Mouse (Mus musculus): Measurements from ENCODE around the gene Apoa4. TPM values are rescaled to one million over a fixed set of nuclear protein-coding genes. Genes with fewer than 3 reads are reported as not detected.

Apoa4 gene
- polyA plus RNA-seq, 1 experiment from 2014 or later, result not detected

GRCm38 (mm10) chr9:46206834-46207500 is 33.5 kb upstream of the Apoa4 start:
- ATAC-seq, result no peak
- no peaks in the 10 kb centered on the region for H3K27me3 ChIP-seq (replicated peaks; ENCODE audit: control insufficient read depth, insufficient read depth, low read length)
- peaks cover 55% of the 10 kb centered on the region for H3K36me3 ChIP-seq (ENCODE audit: control insufficient read depth, insufficient read depth, low read length)
- no peaks in the 10 kb centered on the region for H3K9me3 ChIP-seq (replicated peaks; ENCODE audit: control insufficient read depth, low read length)
- no peak overlapping the region for H3K4me2 ChIP-seq (ENCODE audit: low read length)
- H3K4me1 ChIP-seq (ENCODE audit: control insufficient read depth, insufficient read depth, low read length), result no peaks in the 10 kb centered on the region
- WGBS, result 89% methylated on average over 10 of the region's 10 CpGs
- no peak overlapping the region for H3K9ac ChIP-seq (ENCODE audit: low read length)
- H3K27ac ChIP-seq (ENCODE audit: low read depth, low read length), result no peak overlapping the region
- no peak overlapping the region for H3K4me3 ChIP-seq (ENCODE audit: low read depth, low read length)
- no peak for DNase-seq (ENCODE audit: low spot score)

- no peaks in the 10 kb centered on the region for H3K4me1 ChIP-seq (ENCODE audit: control insufficient read depth, insufficient read depth, low read length)
- no peak overlapping the region for H3K4me2 ChIP-seq (ENCODE audit: low read length)
- no peaks in the 10 kb centered on the region for H3K27me3 ChIP-seq (replicated peaks; ENCODE audit: control insufficient read depth, insufficient read depth, low read length)
- no peak overlapping the region for H3K9ac ChIP-seq (ENCODE audit: low read length)
- H3K27ac ChIP-seq (ENCODE audit: low read depth, low read length), result no peak overlapping the region
- WGBS, result 97% methylated on average over 6 of the region's 6 CpGs
- no peaks in the 10 kb centered on the region for H3K9me3 ChIP-seq (replicated peaks; ENCODE audit: control insufficient read depth, low read length)
- no peak overlapping the region for H3K4me3 ChIP-seq (ENCODE audit: low read depth, low read length)
- DNase-seq (ENCODE audit: low spot score) (no peak), ATAC-seq (no peak)
- H3K36me3 ChIP-seq (ENCODE audit: control insufficient read depth, insufficient read depth, low read length), result peaks cover 56% of the 10 kb centered on the region
These were observed 33.0 kb upstream of the Apoa4 start for GRCm38 (mm10) chr9:46207501-46207869.

- Histone ChIP-seq H3K27ac (ENCODE audit: low read depth, low read length) (no peak overlapping the region), H3K4me1 (ENCODE audit: control insufficient read depth, insufficient read depth, low read length) (no peaks in the 10 kb centered on the region), H3K9ac (ENCODE audit: low read length) (no peak overlapping the region), H3K36me3 (ENCODE audit: control insufficient read depth, insufficient read depth, low read length) (peaks cover 64% of the 10 kb centered on the region), H3K4me2 (ENCODE audit: low read length) (no peak overlapping the region), H3K27me3 (replicated peaks; ENCODE audit: control insufficient read depth, insufficient read depth, low read length) (no peaks in the 10 kb centered on the region), H3K9me3 (replicated peaks; ENCODE audit: control insufficient read depth, low read length) (no peaks in the 10 kb centered on the region), H3K4me3 (ENCODE audit: low read depth, low read length) (no peak overlapping the region)
- ATAC-seq (no peak), DNase-seq (ENCODE audit: low spot score) (no peak)
- 91% methylated on average over 13 of the region's 13 CpGs for WGBS
These were observed 32.0 kb upstream of the Apoa4 start for GRCm38 (mm10) chr9:46208401-46208974.

- no peak overlapping the region for H3K4me3 ChIP-seq (ENCODE audit: low read depth, low read length)
- H3K4me1 ChIP-seq (ENCODE audit: control insufficient read depth, insufficient read depth, low read length), result no peaks in the 10 kb centered on the region
- H3K27ac ChIP-seq (ENCODE audit: low read depth, low read length), result no peak overlapping the region
- H3K36me3 ChIP-seq (ENCODE audit: control insufficient read depth, insufficient read depth, low read length), result peaks cover 57% of the 10 kb centered on the region
- no peak overlapping the region for H3K9ac ChIP-seq (ENCODE audit: low read length)
- no peak for DNase-seq (ENCODE audit: low spot score)
- no peaks in the 10 kb centered on the region for H3K9me3 ChIP-seq (replicated peaks; ENCODE audit: control insufficient read depth, low read length)
- no peaks in the 10 kb centered on the region for H3K27me3 ChIP-seq (replicated peaks; ENCODE audit: control insufficient read depth, insufficient read depth, low read length)
- ATAC-seq, result no peak
- 91% methylated on average over 12 of the region's 12 CpGs for WGBS
- no peak overlapping the region for H3K4me2 ChIP-seq (ENCODE audit: low read length)
These were observed 30.0 kb upstream of the Apoa4 start for GRCm38 (mm10) chr9:46210473-46210872.

DNA sequence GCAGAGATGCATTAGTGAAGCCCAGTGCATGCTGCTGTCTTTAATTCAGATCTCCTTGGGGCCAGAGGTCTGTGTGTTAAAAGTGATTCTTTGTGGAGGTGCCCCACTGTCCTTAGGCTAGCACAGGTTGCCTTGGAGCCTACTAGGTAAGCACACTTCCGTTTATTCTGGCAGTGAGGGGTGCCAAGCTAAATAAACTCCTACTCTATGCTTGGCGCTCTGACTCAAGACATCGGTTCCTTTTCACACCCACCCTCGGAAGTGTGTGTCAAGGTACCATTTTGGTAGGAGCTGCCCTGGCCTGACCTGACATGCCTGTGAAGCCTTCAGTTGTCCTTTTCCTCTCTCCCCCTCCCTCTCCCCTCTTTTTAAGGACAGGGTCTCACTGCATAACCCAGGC is 26.2 kb upstream of the Apoa4 start:
- H3K27me3 ChIP-seq (replicated peaks; ENCODE audit: control insufficient read depth, insufficient read depth, low read length), result no peaks in the 10 kb centered on the region
- H3K4me3 ChIP-seq (ENCODE audit: low read depth, low read length), result no peak overlapping the region
- peaks cover 40% of the 10 kb centered on the region for H3K36me3 ChIP-seq (ENCODE audit: control insufficient read depth, insufficient read depth, low read length)
- H3K4me1 ChIP-seq (ENCODE audit: control insufficient read depth, insufficient read depth, low read length), result no peaks in the 10 kb centered on the region
- WGBS, result 89% methylated on average over 4 of the region's 4 CpGs
- H3K9ac ChIP-seq (ENCODE audit: low read length), result no peak overlapping the region
- H3K9me3 ChIP-seq (replicated peaks; ENCODE audit: control insufficient read depth, low read length), result no peaks in the 10 kb centered on the region
- no peak overlapping the region for H3K27ac ChIP-seq (ENCODE audit: low read depth, low read length)
- H3K4me2 ChIP-seq (ENCODE audit: low read length), result no peak overlapping the region
- DNase-seq (ENCODE audit: low spot score) (no peak), ATAC-seq (no peak)

GRCm38 (mm10) chr9:46214946-46215337 is 25.6 kb upstream of the Apoa4 start:
- no peak for DNase-seq (ENCODE audit: low spot score)
- no peak overlapping the region for H3K27ac ChIP-seq (ENCODE audit: low read depth, low read length)
- H3K36me3 ChIP-seq (ENCODE audit: control insufficient read depth, insufficient read depth, low read length), result peaks cover 38% of the 10 kb centered on the region
- H3K9me3 ChIP-seq (replicated peaks; ENCODE audit: control insufficient read depth, low read length), result no peaks in the 10 kb centered on the region
- H3K4me1 ChIP-seq (ENCODE audit: control insufficient read depth, insufficient read depth, low read length), result no peaks in the 10 kb centered on the region
- no peak overlapping the region for H3K9ac ChIP-seq (ENCODE audit: low read length)
- H3K27me3 ChIP-seq (replicated peaks; ENCODE audit: control insufficient read depth, insufficient read depth, low read length), result no peaks in the 10 kb centered on the region
- no peak overlapping the region for H3K4me3 ChIP-seq (ENCODE audit: low read depth, low read length)
- H3K4me2 ChIP-seq (ENCODE audit: low read length), result no peak overlapping the region
- no peak for ATAC-seq
- WGBS, result 95% methylated on average over 10 of the region's 10 CpGs

DNA sequence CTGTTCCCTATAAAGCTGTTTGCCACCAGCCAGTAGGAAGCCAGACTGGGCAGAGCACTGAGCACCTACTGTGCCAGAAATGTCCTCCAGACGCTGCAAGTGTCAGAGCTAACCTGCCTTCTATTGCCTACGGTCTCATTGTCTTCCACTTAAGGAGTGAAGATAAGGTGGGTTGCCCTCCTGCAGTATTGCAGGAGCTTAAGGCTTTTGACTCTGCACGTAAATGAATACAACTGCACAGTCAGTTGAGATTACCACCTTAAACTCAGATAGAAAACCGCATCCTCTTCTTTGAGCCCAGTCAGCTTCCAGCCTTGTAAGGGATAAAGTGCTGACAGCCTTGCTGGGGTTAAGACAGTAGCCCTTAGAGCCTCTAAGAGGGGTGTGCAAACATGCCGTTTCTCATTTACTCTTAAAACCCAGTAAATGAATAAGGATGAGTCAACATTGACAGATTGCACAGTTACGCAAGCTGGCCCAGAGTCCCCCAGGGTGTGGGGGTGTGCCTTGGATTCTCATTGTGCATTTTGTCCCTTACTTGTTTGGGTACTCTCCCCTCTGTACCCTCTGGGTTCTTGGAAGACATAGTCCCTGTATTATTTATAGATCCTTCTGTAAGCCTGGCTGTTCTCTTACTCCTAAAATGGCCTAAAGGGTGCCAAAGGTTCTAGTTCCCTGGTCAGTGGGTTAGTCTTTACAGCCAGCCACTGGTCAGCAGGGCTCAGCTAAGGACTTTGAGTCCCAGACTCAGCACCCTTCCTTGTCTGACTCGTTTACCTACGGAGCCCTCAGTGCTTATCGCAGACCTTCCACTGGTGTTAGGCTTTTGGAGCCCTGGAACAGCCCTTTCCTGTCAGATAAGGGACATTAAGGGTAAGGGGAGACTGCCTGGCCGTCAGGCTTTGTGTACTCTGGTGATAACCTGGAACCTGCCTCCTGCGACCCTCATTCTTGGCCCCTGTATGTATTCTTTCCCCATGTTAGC is 24.9 kb upstream of the Apoa4 start:
- no peak overlapping the region for H3K9ac ChIP-seq (ENCODE audit: low read length)
- no peaks in the 10 kb centered on the region for H3K4me1 ChIP-seq (ENCODE audit: control insufficient read depth, insufficient read depth, low read length)
- H3K4me3 ChIP-seq (ENCODE audit: low read depth, low read length), result no peak overlapping the region
- peaks cover 35% of the 10 kb centered on the region for H3K36me3 ChIP-seq (ENCODE audit: control insufficient read depth, insufficient read depth, low read length)
- H3K9me3 ChIP-seq (replicated peaks; ENCODE audit: control insufficient read depth, low read length), result no peaks in the 10 kb centered on the region
- H3K27me3 ChIP-seq (replicated peaks; ENCODE audit: control insufficient read depth, insufficient read depth, low read length), result no peaks in the 10 kb centered on the region
- ATAC-seq, result no peak
- H3K4me2 ChIP-seq (ENCODE audit: low read length), result no peak overlapping the region
- WGBS, result 89% methylated on average over 11 of the region's 11 CpGs
- no peak for DNase-seq (ENCODE audit: low spot score)
- H3K27ac ChIP-seq (ENCODE audit: low read depth, low read length), result no peak overlapping the region

DNA sequence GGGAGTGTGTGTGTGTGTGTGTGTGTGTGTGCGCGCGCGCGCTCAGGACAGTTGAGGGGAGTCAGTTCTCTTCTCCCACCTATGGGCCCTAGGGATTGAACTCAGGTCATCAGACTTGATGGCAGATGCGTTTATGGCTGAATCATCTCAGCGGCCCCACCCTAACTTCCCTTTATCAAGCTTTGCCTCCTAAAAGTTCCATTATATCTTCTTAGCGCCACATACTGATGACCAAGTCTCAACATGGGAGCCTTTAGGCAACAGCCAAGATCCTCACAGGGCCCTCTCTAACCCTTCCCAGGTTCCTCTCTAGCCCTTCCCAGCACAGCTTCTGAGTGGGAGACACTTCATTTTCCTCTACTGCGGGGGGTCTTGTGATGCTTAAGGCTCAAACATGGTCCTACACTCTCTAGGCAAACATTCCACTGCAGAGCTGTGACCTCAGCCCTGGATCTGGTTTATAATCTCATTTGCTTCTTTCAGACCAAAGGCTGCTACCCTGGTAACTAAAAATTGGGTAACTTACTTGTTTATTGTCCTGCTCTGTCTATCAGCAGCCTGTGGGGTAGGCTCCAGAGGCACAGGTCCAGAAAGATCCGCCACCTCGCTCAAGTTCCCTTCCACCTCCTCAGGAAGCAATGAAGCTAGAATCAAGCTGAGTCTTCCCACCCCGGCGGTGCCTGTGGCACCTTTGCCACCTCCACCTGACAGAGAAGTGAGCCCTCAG is 23.6 kb upstream of the Apoa4 start:
- 96% methylated on average over 13 of the region's 13 CpGs for WGBS
- Histone ChIP-seq H3K9me3 (replicated peaks; ENCODE audit: control insufficient read depth, low read length) (no peaks in the 10 kb centered on the region), H3K36me3 (ENCODE audit: control insufficient read depth, insufficient read depth, low read length) (peaks cover 34% of the 10 kb centered on the region), H3K4me2 (ENCODE audit: low read length) (no peak overlapping the region), H3K27ac (ENCODE audit: low read depth, low read length) (no peak overlapping the region), H3K4me1 (ENCODE audit: control insufficient read depth, insufficient read depth, low read length) (no peaks in the 10 kb centered on the region), H3K4me3 (ENCODE audit: low read depth, low read length) (no peak overlapping the region), H3K27me3 (replicated peaks; ENCODE audit: control insufficient read depth, insufficient read depth, low read length) (no peaks in the 10 kb centered on the region), H3K9ac (ENCODE audit: low read length) (no peak overlapping the region)
- no peak for ATAC-seq
- no peak for DNase-seq (ENCODE audit: low spot score)
